Mouse (Mus musculus) granulocyte monocyte progenitor cell, adult 5-6 weeks (primary cell): ENCODE results near the gene Foxo1. TPM values are rescaled to one million over a fixed set of nuclear protein-coding genes. Genes with fewer than 3 reads are reported as not detected.

Source experiments
- ATAC-seq: replicated peaks from 2 replicates; pipeline ENCODE4 v1.8.0; 2016; ENCODE audit warnings: mild to moderate bottlenecking, moderate TSS enrichment, inconsistent platforms; ENCODE audit not compliant: poor library complexity, severe bottlenecking
- total RNA-seq, 2 experiments: library from RNA; stranded (forward) in 1 of 2; stranded (reverse) in 1 of 2; fragments of 200-712, 200-1000 nt in 1 of 2; fragments of >200 nt in 1 of 2; fragmentation: Nextera tagmentation in 1 of 2; gene quantifications; 2 replicates each; pipeline ENCODE4 v1.2.3; 2014 to 2017

Foxo1 gene
- total RNA-seq, 2 experiments from 2014 or later = 0.46 to 2.6 TPM

DNA sequence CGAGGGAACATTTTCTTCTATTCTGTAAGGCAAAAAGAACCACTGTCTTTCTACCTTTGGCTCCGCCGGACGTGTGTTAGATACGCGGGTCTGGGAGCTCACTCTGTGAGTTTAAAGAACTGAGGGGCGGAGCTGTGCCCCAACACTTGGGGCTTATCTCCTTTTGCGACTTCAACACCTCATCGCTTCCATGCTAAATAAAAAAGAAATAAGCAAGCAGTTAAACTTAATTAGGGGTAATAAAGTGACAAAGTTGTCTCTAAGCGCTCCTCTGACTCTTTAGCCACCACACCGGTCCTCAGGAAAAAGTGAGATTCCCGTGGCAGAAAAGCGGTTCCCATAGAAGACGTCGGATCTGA, 864 bp upstream of the Foxo1 start:
- ATAC-seq = no peak

DNA sequence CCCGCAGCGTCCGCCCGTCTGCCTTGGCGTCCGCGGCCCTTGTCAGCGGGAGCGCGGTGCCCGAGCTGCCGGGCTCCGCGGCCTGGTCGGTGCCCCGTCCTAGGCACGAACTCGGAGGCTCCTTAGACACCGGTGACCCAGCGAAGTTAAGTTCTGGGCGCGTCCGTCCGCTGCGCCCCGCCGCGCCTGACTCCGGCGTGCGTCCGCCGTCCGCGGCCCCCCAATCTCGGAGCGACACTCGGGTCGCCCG, 276 bp downstream of the Foxo1 start:
- no peak for ATAC-seq

DNA sequence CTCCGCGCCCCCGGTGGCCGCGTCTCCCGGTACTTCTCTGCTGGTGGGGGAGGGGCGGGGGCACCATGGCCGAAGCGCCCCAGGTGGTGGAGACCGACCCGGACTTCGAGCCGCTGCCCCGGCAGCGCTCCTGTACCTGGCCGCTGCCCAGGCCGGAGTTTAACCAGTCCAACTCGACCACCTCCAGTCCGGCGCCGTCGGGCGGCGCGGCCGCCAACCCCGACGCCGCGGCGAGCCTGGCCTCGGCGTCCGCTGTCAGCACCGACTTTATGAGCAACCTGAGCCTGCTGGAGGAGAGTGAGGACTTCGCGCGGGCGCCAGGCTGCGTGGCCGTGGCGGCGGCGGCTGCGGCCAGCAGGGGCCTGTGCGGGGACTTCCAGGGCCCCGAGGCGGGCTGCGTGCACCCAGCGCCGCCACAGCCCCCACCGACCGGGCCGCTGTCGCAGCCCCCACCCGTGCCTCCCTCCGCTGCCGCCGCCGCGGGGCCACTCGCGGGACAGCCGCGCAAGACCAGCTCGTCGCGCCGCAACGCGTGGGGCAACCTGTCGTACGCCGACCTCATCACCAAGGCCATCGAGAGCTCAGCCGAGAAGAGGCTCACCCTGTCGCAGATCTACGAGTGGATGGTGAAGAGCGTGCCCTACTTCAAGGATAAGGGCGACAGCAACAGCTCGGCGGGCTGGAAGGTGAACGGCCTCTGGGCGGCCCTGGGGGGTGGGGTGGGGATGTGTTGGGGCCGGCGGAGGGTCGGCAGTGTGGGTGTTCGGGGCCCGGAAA, 789 bp downstream of the Foxo1 start:
- peak; percentile 23 for ATAC-seq

DNA sequence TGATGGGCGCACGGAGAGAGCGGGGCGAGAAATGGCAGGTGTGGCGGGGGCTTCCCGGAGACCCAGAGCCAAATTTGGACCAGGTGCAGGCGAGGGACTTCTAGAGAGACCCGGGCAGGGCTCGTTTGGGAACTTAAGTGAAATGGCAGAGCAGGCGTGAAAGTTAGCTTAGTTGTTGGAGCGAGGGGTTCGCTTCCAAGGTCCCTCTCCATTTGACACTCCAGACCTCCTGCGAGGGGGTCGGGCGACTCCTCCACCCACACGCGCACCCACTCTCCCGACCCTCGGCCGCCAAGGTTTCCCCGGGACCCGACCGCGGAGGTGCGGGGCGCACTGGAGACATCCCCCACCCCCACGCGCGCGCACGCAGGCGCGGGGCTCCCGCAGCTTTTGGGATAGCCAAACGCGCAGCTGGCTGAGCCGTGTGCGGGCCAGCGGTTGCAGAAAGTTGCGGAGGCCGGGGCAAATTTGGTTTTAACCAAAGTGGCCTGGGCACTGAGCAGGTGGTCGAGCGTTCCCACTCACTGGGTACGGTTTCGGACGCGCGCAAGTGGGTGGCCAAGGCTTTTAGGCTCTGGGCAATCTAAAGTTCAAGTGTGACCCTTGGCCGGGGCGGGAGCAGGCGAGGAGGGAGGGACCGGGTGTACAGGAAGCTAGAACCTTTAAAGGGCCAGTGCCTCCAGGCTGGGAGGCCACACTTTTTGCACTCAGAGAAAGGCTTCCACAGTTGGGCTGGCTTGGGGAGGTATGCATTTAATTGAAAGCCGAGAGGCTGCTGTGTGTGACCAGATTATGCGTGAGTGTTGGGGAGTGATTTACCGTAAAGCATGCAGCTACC, 1.6 kb downstream of the Foxo1 start:
- peak; percentile 54 for ATAC-seq

DNA sequence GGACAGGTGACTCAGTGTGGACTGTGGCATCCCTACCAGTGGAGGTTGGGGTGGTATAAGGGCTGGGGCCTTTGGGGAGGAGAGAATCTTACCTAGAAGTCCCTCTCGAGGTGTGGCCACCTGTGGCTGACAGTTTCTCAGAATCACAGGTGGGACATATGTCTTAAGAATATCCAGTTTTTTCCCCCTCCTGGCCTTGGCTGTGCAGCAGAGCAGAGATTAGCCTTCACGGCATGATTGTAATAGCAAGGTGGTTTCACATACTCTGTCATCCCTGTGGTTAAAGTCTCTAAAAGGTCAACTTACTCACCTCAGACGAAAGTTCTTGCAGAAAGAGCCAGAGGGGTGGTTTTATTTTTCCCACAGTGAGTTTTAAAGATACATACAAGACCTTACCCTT, 2.4 kb downstream of the Foxo1 start:
- ATAC-seq = no peak

DNA sequence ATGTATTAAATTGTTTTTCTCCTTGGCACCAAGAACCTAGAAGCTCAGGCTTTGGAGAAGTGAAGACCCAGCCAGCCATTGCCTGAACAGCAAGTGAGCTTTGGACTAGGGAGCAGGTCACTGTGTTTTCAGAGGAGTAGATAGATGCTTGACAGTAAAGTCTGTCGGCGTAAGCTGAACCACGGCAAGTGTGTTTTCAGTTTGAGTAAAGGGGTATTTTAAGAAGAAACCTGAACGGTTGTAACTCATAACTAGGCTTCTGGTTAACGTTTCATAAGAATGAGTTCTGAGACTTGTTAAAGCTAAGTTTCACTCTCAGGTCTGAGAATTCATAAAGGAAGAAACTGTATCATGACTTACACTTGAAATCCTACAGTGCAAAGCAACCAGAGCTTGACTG, 3.2 kb downstream of the Foxo1 start:
- ATAC-seq = no peak

DNA sequence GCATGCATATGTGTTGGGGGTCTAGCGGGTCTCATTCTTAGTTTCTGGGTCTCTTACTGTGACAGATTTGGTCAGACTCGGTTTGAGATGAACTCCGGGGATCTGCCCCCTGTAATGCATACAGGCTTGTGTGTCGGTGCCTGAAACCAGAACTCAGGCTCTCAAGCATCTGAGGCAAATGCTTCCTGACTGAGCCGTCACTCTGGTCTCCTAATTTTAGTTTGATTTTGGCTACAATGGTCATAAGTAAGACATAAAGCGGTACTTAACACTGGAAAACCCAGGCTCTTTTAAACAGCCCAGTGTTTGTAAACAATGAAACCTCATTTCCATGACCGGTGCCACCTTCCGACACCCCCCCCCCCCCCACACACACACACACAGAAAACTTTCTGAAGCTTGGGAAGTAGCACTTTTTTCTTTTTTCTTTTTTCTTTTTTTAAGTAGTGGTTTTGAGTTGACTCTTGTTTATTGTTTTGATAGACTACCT, 4.3 kb downstream of the Foxo1 start:
- ATAC-seq = no peak

DNA sequence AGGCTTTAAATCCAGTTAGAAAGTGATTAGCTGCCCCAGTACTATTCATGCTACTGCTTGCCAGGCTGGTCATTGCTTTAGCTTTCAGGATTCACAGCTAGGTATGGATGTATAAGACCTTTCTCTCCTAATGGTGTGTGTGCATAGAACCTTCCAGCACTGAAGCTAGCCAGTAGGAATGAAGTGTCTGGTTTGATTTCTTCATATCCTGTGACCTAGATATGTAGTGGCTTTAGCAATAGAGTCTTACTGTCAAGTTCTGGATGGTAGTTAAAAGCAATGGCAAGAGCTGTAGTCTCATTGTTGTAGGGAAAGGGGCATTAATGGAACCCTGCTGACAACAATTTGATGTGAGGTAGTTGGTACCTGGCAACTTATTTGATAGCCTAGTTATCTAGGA, 6.3 kb downstream of the Foxo1 start:
- peak; percentile 43; the same call in 1 of the 2 replicates for ATAC-seq

DNA sequence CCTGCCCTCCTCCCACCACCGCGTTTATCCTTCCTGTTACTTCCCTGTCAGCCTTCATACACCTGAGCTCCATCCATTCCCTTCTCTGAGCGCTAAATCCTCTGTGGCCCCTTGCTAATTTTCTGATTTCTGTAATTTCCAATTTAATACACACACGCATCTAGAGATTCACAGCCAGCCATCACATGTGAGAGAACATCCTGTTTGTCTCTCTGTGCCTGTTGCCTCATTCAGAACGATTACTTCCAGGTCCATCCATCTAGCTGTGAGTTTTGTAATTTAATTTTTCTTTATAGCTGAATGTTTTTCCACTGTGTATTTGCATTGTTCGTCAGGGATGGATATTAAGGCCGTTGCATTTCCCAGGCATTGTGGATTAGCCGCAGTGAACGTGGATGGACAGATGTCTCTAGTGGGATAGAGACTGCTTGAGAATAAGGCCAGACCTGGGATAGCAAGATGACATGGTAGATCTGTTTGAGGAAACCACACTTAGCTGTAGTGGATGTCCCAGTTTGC, 7.0 kb downstream of the Foxo1 start:
- ATAC-seq = no peak

DNA sequence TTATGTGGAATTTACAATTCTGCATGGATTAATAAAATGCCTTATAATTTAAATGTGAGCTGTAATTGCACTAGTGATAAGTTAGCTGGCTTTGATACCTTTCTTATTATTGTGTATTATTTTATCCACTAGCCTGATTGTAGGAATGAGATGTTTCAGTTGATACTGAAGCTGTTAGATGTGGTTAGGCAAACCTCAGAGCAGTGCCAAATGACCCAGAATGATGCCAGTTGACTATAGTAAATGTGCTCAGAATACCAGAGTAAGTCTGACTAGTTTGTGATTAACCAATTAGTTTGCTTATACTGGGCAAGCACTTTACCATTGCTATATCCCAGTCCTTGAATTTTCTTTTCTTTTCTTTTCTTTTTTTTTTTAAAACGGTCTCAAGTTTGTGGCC, 12.5 kb downstream of the Foxo1 start:
- no peak for ATAC-seq

DNA sequence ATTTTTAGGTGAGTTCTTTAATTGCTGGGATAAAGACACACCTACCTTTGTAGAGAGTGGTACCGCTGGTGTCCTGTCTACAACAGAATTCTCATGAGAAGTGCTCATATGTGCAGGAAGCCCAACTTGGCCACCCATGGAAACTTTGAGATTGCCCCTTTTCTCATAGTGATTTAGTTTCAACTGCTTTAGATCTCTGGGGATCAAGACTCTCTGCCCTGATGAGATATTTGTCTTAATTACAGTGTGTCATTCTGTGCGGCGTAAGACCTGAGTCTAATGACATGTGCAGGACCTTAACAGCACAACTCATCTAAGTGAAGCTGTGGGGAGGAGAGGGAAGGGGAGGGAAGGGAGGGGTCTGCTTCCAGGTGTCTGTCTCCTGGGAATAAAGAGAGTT, 13.7 kb downstream of the Foxo1 start:
- ATAC-seq = no peak

DNA sequence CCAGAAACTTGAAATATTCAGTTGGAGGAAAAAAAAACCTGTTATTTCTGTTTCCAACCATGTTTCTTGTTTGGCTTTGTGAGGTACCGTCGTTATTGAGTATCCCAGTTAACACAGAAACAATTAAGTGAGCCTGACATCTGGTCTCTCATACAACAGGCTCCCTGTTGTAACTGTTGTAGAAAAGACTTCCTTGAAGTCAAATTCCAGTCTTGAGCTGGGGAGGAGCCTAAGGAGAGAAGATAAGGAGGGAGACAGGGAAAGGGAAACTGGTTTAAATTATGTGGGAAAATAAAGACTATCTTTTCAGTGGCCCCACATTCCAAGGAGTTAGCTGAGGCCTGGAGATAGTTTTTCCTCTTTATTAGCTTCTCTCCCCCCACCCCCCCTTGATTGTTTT, 14.2 kb downstream of the Foxo1 start:
- no peak for ATAC-seq

DNA sequence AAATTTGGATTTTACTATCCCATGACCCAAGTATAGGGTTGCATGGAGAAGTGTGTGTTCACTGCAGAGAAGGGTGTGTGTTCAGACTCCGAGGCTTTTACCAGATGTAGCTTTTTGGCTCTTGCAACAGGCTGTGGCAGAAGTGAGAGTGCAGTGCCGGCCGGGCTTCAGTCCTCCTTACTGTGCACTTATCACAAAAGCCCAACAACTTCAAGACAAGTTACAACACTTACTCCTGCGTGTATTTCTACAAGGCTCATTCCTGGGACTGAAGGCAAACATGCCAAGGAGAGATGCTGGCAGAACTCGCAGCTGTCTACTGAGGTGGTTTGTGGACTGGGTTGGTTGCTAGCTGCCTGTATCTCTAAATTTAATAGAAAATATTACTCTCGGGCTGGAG, 15.4 kb downstream of the Foxo1 start:
- 0 out of 2 replicates have a peak, but pooled peaks have one; percentile 30 for ATAC-seq

DNA sequence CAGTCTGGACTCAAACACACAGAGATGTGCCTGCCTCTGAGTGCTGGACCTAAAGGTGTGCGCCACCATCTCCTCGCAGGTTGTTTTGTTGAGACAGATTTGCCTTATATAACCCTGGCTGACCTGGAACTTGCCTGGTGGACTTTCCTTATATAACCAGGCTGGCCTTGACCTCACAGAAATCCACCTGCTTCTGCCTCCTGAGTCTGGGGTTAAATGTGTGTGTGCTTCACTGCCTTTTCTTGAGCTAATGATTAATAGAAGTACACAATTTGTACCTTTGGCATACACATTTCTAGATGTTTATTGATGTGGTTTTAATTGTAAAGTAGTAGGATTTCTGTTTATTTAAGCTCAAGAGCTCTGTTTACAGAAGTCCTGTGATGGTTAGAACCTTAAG, 22.7 kb downstream of the Foxo1 start:
- ATAC-seq = no peak

DNA sequence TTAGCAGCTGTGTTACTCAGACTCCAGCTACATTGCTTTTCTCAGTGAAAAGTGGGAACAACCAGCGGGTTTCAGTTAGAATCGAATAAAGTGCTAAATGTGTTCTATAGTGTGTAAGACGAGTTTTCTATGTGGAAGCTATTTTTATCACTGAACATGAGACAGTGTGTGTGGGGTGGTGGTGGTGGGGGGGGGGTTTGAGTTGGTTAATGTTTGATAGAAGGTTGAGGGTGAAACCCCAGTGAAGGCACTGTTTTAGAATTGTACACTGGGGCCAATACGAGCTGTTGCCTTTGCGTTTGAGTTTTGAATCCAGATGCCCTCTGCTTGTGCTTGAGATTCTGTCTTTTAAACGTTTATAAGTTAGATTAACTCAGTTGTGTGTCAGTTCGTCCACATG, 24.4 kb downstream of the Foxo1 start:
- ATAC-seq = no peak

DNA sequence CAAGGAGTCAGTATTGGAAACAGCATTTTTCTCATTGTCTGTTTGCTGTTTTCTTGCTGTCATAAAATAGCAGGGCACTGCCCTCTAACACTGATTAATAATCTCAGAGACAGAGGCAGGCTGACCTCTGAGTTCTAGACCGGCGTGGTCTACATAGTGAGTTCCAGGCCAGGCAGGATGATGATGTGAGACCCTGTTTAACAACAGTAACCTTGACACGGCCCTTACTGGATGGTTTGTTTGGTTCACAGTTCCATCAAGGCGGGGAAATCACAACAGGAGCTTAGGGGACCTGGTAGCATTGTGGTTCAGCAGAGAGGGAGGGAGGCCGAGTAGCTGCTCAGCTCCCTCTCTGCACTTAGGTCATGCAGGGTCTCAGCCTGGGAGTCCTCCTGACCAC, 25.8 kb downstream of the Foxo1 start:
- no peak for ATAC-seq

DNA sequence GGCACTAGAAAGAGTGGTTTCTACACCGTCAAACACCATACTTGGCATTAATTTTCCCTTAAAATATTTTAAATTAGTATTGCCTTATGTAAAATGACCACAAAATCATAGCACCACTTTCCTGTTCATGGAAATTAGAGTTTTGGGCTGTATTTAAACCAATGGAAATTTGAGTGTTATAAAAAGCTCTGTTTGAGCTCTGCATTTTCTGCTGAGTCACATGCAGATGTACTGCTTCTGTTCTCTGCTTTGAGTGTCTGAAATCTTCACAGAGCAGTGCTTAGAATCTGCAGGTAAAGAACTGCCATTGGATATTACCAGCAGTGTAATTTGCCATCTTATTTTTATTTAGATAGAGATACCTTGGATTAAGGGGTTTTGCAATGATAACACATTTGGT, 27.6 kb downstream of the Foxo1 start:
- ATAC-seq = no peak

DNA sequence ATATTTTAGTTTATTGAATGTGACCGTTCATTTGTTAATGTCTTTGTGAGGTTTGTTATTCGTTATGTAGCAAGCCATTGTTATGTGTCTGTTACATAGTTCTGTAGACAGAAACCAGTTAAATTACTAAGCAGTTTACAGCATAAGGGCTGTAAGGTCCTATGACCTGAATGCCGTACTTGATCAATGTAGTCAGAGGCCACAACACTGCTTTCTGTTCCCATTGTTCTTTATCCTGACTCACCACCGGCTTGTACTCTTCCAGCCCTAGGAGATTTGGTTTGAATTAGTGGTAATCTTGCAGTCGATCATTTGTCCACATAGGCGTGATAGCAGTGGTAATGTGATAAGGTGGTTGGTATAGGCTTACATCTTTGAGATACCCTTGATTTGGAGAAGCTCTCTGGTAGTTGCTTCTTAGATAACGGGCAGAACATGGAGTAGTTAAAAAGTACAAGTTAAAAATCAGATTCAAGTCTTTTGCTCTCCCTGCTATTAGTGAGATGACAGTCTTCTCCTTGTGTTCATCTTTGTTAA, 28.2 kb downstream of the Foxo1 start:
- no peak for ATAC-seq

DNA sequence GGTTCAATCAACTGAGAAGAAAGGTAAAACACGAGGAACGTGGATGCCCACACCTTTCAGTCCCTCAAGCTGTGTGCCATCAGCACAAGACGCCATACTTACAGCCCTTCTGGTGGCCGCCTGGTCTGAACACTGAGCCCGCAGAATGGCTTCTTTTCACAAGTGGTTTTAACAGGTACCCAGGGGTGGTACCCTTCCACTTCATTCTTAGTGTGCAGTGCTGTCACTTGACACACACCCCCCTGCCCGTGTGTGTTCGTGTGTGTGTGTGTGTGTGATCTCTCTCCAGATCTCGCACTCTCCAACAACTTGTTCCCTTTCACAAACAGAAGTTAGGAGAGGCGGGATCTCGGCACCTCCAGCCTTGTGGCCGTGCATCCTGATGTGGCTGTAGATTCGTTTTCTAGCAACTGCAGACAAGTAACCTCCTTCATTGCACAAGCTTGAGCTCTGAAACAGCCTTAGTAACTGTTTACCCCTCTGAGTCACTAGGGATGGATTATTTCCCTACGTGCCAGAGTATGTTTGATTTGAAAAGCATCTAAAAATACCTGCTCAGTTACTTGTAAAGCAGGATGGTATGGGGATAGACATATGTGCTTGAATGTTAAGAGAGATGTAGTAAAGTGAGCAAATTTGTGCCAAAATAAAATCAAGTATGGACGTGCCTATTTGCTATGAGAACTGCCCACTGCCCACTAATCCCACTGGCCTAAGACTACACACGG, 29.3 kb downstream of the Foxo1 start:
- ATAC-seq = no peak

DNA sequence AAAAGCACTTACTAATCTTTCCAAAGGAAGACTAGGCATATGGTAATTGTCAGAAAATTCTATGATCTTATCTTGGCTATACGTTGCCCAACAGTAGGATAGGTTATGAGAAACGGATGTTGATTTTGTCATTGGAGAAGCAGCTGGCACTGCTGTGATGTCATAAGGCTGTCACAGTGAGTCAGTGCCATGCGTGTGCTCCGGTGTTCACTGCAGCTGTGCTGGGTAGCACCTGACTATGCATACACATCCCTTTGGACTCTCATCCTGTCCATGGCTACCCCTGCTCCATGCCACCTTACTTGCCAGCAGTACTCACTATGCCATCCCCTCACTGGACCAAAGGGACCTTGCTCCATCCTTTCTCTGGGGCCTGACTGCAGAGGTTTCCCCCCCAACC, 30.5 kb downstream of the Foxo1 start:
- ATAC-seq = 0 out of 2 replicates have a peak, but pooled peaks have one; percentile 34

DNA sequence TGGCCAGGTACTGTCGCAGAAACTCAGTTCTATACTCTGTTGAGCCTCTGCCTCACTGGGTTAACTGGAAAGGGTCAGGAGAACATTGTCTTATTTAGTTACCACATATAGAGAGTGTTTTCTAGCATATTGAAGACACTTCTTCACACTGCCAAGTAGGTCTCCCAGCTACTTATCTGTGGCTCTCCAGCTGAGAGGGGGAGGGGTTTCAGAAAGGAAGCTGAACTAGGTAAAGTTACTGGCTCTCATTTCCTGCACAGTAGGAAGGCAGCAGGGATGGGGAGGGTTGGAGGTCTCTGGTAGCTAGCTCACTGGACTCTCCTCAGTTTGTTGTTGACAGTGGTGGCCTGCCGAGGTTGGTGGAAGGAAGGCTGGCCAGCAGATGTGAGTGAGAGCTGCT, 31.2 kb downstream of the Foxo1 start:
- no peak; the same call in 1 of the 2 replicates for ATAC-seq
